Mouse (Mus musculus) lung, postnatal 10 days (tissue): ENCODE results near the gene Itga2b.

Experiments
- DNase-seq: peaks from one replicate; pipeline ENCODE4 v3.0.0; 2021

Gene Itga2b

GRCm38 (mm10) chr11:102469648-102470357 lies at the start of gene Itga2b:
Gene Itga2b (minus strand): TSS chr11:102470122.
- DNase-seq, result no peak

- DNase-seq, result no peak
These were observed 45.0 kb upstream of the Itga2b start for GRCm38 (mm10) chr11:102514793-102515424.

DNA sequence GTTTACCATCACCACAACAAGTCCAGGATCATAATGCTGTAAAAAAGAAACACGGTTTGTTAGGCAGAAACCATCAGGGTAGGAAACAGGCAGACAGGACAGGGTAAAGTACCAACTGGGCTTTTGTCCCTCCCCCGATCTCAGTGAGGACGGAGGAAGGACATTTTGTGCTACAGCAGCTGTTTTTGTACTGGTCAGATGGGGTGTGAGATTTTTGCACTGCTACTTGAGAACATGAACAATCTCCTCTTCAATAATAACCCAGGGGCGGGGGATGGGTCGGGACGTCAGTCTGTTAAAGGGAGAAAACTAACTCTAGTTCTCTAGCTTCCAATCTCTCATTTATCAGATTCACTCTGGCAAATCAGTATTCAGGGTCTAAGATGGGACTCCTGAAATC lies 40.3 kb upstream of the Itga2b start:
- DNase-seq, result peak; percentile 69

DNA sequence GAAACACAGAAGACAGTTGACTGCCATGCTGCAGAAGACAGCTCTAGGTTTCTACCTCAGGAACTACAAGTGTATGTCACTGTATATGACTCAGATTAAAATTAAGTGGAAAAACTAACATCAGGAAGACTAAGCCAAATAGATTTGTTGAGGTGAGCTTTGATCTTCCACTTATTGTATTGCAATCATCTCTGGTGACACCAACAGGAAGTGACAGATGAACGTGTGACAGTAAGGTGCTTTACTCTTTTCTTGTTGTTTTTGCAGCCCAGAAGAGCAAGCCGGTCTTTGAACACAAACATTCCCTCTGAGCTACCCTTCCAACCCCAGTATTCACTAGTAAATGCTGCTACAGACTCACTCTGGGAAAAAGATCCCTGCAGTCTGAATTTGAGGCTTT lies 26.8 kb upstream of the Itga2b start:
- DNase-seq, result no peak

DNA sequence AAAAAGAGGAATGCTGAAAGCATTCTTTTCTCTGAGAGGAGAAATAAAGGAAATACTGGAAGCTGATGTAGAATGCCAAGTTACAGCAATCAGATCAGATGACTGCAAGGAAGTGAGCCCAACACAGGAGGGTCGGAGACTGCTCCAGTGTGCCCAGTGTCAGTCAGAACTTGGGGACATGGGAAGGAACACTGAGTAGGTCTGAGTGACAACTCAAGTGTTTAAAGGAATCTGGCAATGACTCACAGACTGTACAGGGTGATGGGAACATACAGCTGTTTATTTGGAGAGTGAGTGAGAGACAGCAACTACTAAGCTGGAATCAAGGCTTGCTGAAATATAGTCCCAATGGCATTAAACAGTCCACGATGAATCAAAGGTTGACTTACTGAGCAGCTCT lies 26.3 kb upstream of the Itga2b start:
- DNase-seq, result peak; percentile 21

DNA sequence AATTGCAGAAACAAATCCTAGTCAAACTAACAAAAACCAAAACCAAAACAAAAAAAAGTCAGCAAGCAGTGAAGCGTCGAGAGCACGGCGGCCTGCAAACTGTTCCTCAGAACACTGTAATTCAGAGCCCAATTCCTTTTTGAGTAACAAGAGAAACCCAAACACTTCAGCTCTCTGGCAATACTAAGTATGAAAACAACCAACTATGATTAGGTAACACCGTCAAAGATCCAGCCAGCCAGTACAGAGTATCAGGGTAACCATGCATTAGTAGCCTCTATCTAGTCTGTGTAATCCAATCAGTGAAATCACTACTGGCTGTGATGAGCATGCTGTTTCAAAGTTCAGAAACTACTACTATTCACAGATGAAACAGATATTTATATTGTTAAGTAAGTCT lies 25.8 kb upstream of the Itga2b start:
- peak; percentile 13 for DNase-seq

DNA sequence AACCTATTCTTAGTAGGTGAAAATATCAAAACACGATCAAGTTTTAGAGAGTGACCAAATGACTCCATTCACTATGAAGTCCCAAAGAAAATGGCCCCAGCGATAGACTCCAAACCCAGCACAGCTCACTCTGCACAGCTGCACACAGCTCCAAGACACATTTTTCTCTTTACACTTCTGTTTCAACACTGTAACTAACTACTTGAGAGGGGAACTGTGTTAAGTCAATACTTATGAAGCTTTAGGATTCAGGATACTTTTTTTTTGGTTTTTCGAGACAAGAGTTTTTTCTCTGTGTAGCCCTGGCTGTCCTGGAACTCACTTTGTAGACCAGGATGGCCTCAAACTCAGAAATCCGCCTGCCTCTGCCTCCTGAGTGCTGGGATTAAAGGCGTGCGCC lies 25.2 kb upstream of the Itga2b start:
- DNase-seq, result no peak

GRCm38 (mm10) chr11:102494063-102494650 lies 24.2 kb upstream of the Itga2b start:
- no peak for DNase-seq

DNA sequence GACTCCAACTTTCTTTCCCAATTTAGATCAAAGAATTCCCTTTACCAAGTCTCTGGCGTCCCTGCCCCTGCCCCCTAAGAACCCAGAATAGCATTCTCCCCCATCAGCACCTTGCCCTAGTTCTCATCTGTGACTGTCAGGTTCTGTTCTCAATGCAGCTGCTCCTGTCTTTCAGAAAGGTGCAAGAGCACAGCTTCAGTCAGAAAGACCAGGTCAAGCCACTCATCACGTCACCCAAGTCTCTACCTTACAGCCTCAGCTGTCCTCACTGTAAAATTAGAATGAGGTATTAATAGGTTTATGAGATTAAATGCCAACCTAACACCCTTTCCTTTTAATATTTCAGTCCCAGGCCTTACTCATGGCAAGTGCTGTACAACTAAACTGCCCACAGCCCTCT lies 23.3 kb upstream of the Itga2b start:
- DNase-seq, result no peak

DNA sequence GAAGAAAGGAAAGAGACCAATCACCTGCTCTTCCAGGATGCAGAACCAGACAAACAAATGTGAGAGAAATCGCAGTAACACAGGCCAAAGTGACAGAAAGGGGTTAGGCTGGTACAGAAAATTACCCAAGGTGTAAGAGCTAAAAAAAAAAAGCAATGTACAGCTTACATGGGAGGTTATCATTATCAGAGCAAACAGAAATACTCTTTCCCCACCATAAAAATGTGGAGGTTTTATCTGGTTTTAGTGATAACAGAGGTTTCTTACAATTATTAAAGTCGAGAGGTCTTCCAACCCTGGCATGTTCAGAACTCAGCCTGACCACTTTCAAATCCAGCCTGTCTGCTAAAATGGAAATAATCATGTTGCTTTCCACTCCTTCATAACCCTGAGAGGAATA lies 18.0 kb upstream of the Itga2b start:
- DNase-seq, result no peak

DNA sequence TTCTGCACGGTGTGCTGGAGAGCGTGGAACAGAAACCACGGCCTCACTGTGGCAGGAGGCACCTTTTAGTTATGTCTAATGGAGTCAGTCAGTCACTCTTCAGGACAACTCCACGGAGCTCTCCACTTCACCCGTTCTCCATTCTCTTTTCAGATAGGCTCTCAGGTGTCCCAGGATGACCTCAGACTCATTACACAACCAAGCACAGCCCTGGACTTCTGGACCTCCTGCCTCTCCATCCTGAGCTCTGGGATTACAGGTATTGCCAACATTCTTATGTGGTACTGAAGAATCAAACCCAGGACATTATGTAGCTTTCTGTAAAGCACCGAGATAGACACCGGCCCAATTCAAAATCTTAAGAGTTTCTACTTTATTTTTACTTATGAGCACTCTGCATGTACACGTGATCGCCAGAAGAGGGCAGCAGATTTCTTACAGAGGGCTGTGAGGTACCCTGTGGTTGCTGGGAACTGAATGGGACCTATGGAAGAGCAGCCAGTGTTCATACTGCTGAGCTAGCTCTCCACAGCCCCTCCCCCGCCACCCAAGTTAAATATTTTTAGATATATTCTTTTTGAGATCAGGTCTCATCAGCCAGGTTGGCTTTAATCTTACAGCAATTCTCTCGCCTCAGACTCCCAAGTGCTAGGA lies 16.9 kb upstream of the Itga2b start:
- peak; percentile 78 for DNase-seq

GRCm38 (mm10) chr11:102481779-102482178 lies 11.9 kb upstream of the Itga2b start:
- DNase-seq, result no peak

GRCm38 (mm10) chr11:102480897-102481296 lies 11.0 kb upstream of the Itga2b start:
- DNase-seq, result no peak

DNA sequence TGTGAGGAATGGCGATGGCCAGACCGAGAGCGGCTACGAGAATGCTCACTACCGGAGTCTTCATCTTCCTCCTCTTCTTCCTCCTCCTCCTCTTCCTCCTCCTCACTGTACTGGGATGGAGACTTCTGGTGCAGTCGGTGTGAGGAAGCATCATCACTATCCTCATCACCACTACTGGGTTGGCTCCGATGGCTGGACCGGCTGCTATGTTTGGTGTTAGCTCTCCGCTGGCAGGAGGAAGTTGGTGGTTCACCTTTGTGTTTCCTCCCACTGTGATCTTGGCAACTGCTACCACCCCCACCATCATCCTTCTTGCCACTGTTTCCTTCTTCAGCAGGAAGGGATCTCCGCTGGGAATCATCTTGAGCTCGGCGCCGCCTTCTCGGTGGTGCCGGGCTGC lies 10.2 kb upstream of the Itga2b start:
- DNase-seq, result no peak

- DNase-seq, result no peak
These were observed 9.7 kb upstream of the Itga2b start for GRCm38 (mm10) chr11:102479581-102479980.

DNA sequence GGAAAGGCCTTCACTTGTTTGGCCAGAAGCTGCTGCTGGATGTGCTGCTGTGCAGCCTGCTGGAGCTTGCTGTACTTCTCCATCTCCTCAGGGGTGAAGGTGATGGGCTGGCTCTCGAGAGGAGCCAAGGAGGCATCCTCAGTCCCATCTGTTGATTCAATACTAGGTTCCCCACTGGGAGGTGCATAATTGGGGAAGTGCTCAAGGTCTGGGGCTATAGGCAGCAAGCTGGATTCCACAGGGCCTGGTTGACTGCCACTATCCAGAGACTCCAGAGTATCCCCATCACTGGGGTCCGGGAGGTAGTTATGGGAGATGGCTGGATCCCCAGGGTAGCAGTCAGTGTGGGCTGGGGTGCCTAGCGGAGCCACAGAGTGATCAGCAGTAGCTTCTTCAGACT lies 8.7 kb upstream of the Itga2b start:
- DNase-seq, result no peak

DNA sequence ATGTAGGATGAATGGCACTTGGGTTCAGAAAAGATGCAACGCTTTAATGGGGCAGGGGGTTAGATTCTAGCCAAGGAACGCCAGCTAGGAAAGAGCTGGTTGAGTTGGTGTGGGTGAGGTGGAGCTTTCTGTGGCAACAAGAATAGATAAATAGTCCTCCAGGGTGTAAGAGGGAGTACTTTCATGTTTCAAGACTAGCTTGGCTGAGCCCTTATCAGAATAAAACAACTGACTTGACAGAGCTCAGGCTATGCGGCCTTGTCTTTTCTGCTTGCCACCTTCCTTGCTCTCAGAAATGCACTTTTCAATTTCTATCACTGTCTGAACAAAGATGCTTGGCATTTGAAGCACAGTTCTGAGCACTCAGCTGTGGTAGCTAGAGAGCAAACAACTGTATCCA lies 5.1 kb upstream of the Itga2b start:
- no peak for DNase-seq

GRCm38 (mm10) chr11:102467041-102467631 lies 2.8 kb downstream of the Itga2b start:
- peak; percentile 99 for DNase-seq

- peak; percentile 76 for DNase-seq
These were observed 4.0 kb downstream of the Itga2b start for GRCm38 (mm10) chr11:102465713-102466436.

GRCm38 (mm10) chr11:102464901-102465300 lies 5.0 kb downstream of the Itga2b start:
- DNase-seq, result no peak

DNA sequence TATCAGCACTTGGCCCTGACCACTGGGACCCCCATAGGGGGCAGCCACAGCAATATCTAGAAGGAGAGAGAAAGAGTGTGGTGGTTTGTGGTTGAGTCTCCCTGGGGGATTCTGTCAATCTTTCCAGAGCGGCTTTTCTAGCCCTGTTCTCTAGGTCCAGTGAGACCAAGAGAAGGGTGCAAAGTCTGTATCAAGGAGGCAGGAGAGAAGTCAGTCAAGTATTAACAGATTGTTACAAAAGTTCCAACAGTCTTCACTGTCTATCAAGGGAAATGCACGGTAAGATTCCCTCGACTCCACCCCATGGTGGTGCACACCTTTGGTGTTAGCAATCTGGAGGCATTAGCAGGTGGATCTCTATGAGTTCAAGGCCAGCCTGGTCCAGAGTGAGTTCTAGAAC lies 8.2 kb downstream of the Itga2b start:
- DNase-seq, result no peak

DNA sequence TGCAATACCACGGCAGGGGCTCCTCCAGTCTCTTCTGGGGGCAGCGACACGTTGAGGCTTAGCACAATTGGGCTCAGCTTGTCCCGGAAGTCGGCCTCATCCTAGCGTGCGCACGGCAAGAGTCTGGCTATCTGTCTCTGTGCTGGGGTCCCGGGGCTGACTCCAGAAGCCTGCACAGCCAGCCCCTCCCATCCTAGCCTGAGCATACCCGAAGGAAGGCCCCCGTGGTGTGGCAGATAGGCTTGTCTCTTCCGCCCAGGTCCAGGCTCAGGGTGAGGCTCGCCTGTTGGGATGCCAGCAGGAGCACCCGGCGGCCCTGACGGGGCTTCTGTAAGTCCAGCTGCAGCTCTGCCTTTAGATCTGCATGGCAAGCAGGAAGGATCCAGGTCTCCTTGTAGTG lies 9.4 kb downstream of the Itga2b start:
- no peak for DNase-seq
